Mouse (Mus musculus): Measurements from ENCODE around the gene Myd88. TPM values are rescaled to one million over a fixed set of nuclear protein-coding genes. Genes with fewer than 3 reads are reported as not detected.
A peak's percentile ranks its signal among the peaks of the same experiment; 100 is the strongest.

Gene Myd88
- polyA plus RNA-seq, 1 experiment = 16.0 TPM

- no peak for TF ChIP-seq MYOG (IDR thresholded peaks at IDR 0.05; ENCODE audit: control insufficient read depth in 1 of 3, insufficient read depth in 1 of 3, insufficient read length in 2 of 3, low read depth in 2 of 3)
- TF ChIP-seq SRF (IDR thresholded peaks at IDR 0.05; ENCODE audit: control insufficient read depth, insufficient read length, low read depth) = no peak
- TF ChIP-seq POLR2A (IDR thresholded peaks at IDR 0.05; ENCODE audit: insufficient read length, low read depth) = peak; percentile 68
- TF ChIP-seq POLR2AphosphoS2 (IDR thresholded peaks at IDR 0.05; ENCODE audit: insufficient read length, low read depth) = peak; percentile 73
- Histone ChIP-seq H3K36me3 (ENCODE audit: control insufficient read depth, insufficient read depth) (peaks cover 4% of the 10 kb centered on the region), H3K79me2 (ENCODE audit: control insufficient read depth, insufficient read depth) (peaks cover 7% of the 10 kb centered on the region), H3K4me2 (ENCODE audit: low read depth) (peak within 1 kb of the TSS; percentile 83), H3K4me3 (peak within 1 kb of the TSS; percentile 39), H3K27me3 (ENCODE audit: control insufficient read depth, insufficient read depth, insufficient read length) (no peaks in the 10 kb centered on the region), H3ac (ENCODE audit: control insufficient read depth, insufficient read length) (peak within 1 kb of the TSS; percentile 52)
Measured at GRCm38 (mm10) chr9:119339558-119340211, 1.5 kb downstream of the Myd88 start, which contains the start of gene Acaa1a. Acaa1a (plus strand) TSS chr9:119339676.

DNA sequence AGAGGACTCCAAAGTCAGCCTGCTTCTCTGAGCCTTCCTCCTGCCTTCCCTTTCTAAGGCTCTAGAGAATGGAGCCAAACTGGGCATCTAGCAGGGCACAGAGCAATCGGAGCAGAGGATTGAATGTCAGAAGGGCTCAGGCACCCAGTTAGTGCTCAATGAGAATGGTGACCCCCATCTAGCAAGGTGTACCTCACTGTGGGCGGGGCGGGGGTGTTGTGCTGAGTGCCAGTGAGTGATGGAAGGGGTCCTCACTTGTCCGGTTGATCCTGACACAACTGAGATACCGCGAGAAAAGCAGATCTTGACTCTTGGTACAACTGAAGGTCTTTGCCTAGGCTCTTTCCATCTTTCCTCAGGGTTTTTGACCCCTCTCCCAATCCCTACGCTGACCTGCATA, 2.1 kb downstream of the Myd88 start:
- Histone ChIP-seq H3K4me3 (peak overlapping the region; percentile 39), H3K27me3 (ENCODE audit: control insufficient read depth, insufficient read depth, insufficient read length) (no peaks in the 10 kb centered on the region), H3K36me3 (ENCODE audit: control insufficient read depth, insufficient read depth) (peaks cover 4% of the 10 kb centered on the region), H3K4me2 (ENCODE audit: low read depth) (peak overlapping the region; percentile 83), H3K79me2 (ENCODE audit: control insufficient read depth, insufficient read depth) (peaks cover 7% of the 10 kb centered on the region), H3ac (ENCODE audit: control insufficient read depth, insufficient read length) (peak overlapping the region; percentile 52)
- no peak for TF ChIP-seq REST (IDR thresholded peaks at IDR 0.05; ENCODE audit: insufficient read depth, insufficient read length)
- no peak for TF ChIP-seq USF1 (IDR thresholded peaks at IDR 0.05; ENCODE audit: low read depth)
- TF ChIP-seq TCF3 (IDR thresholded peaks at IDR 0.05; ENCODE audit: insufficient read length, low read depth) = no peak

DNA sequence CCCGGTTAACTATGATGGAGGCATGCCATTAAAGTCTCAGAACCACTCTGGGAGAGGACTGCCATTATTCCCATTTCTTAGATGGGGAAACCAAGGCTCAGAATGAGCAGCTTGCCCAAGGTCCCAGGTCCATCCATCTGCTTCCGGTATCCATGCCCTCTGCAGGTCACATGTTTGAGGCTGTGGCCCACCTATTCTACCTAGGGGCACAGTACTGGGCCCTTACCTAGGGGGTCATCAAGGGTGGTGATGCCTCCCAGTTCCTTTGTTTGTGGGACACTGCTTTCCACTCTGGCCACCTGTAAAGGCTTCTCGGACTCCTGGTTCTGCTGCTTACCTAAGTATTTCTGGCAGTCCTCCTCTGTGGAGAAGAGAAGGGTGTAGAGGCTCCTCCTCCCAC, 2.9 kb downstream of the Myd88 start:
- peaks cover 4% of the 10 kb centered on the region for H3K36me3 ChIP-seq (ENCODE audit: control insufficient read depth, insufficient read depth)
- no peak overlapping the region for H3ac ChIP-seq (ENCODE audit: control insufficient read depth, insufficient read length)
- H3K79me2 ChIP-seq (ENCODE audit: control insufficient read depth, insufficient read depth) = peaks cover 7% of the 10 kb centered on the region
- no peak overlapping the region for H3K4me3 ChIP-seq
- no peaks in the 10 kb centered on the region for H3K27me3 ChIP-seq (ENCODE audit: control insufficient read depth, insufficient read depth, insufficient read length)
- TF ChIP-seq TCF12 (IDR thresholded peaks at IDR 0.05; ENCODE audit: insufficient read depth, poor library complexity, severe bottlenecking) (no peak), SRF (IDR thresholded peaks at IDR 0.05; ENCODE audit: control insufficient read depth, insufficient read length, low read depth) (no peak), REST (IDR thresholded peaks at IDR 0.05; ENCODE audit: insufficient read depth, insufficient read length) (no peak), USF1 (IDR thresholded peaks at IDR 0.05; ENCODE audit: low read depth) (no peak), POLR2A (IDR thresholded peaks at IDR 0.05; ENCODE audit: insufficient read length, low read depth) (no peak), TCF3 (IDR thresholded peaks at IDR 0.05; ENCODE audit: insufficient read length, low read depth) (no peak), MYOD1 (IDR thresholded peaks at IDR 0.05; ENCODE audit: control insufficient read depth in 1 of 3, insufficient read length in 2 of 3, low read depth in 2 of 3) (no peak), MYOG (IDR thresholded peaks at IDR 0.05; ENCODE audit: control insufficient read depth in 1 of 3, insufficient read depth in 1 of 3, insufficient read length in 2 of 3, low read depth in 2 of 3) (no peak), CEBPB (IDR thresholded peaks at IDR 0.05; ENCODE audit: insufficient read depth, poor library complexity, severe bottlenecking) (no peak), E2F4 (IDR thresholded peaks at IDR 0.05; ENCODE audit: insufficient read depth) (no peak), POLR2AphosphoS2 (IDR thresholded peaks at IDR 0.05; ENCODE audit: insufficient read length, low read depth) (no peak), MAX (IDR thresholded peaks at IDR 0.05; ENCODE audit: low read depth) (no peak)
- no peak overlapping the region for H3K4me2 ChIP-seq (ENCODE audit: low read depth)

DNA sequence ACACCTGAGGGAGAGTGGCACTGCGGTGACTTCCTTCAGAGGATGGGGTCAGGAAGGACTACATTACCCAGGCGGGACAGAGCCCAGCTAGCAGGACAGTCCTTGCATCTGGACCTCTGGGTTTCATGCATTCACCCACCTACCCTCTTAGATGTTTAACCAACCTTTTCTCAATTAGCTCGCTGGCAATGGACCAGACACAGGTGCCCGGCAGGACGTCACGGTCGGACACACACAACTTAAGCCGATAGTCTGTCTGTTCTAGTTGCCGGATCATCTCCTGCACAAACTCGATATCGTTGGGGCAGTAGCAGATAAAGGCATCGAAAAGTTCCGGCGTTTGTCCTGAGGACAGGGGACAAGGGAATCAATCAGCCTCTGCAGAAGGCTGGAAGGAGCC, 3.4 kb downstream of the Myd88 start:
- Histone ChIP-seq H3ac (ENCODE audit: control insufficient read depth, insufficient read length) (no peak overlapping the region), H3K27me3 (ENCODE audit: control insufficient read depth, insufficient read depth, insufficient read length) (no peaks in the 10 kb centered on the region)
- no peak for TF ChIP-seq CEBPB (IDR thresholded peaks at IDR 0.05; ENCODE audit: insufficient read depth, poor library complexity, severe bottlenecking)
- TF ChIP-seq MYOG (IDR thresholded peaks at IDR 0.05; ENCODE audit: control insufficient read depth in 1 of 3, insufficient read depth in 1 of 3, insufficient read length in 2 of 3, low read depth in 2 of 3) = no peak
- TF ChIP-seq TCF12 (IDR thresholded peaks at IDR 0.05; ENCODE audit: insufficient read depth, poor library complexity, severe bottlenecking) = no peak
- TF ChIP-seq SRF (IDR thresholded peaks at IDR 0.05; ENCODE audit: control insufficient read depth, insufficient read length, low read depth) = no peak
- no peak for TF ChIP-seq POLR2AphosphoS2 (IDR thresholded peaks at IDR 0.05; ENCODE audit: insufficient read length, low read depth)
- TF ChIP-seq REST (IDR thresholded peaks at IDR 0.05; ENCODE audit: insufficient read depth, insufficient read length) = no peak
- no peak for TF ChIP-seq USF1 (IDR thresholded peaks at IDR 0.05; ENCODE audit: low read depth)
- no peak for TF ChIP-seq MAX (IDR thresholded peaks at IDR 0.05; ENCODE audit: low read depth)
- TF ChIP-seq E2F4 (IDR thresholded peaks at IDR 0.05; ENCODE audit: insufficient read depth) = no peak

GRCm38 (mm10) chr9:119335571-119335970, 5.6 kb downstream of the Myd88 start:
- H3K79me2 ChIP-seq (ENCODE audit: control insufficient read depth, insufficient read depth) = peaks cover 7% of the 10 kb centered on the region
- no peak for TF ChIP-seq USF1 (IDR thresholded peaks at IDR 0.05; ENCODE audit: low read depth)
- TF ChIP-seq POLR2AphosphoS2 (IDR thresholded peaks at IDR 0.05; ENCODE audit: insufficient read length, low read depth) = no peak
- TF ChIP-seq REST (IDR thresholded peaks at IDR 0.05; ENCODE audit: insufficient read depth, insufficient read length) = no peak
- TF ChIP-seq SRF (IDR thresholded peaks at IDR 0.05; ENCODE audit: control insufficient read depth, insufficient read length, low read depth) = no peak
- no peak for TF ChIP-seq MYOG (IDR thresholded peaks at IDR 0.05; ENCODE audit: control insufficient read depth in 1 of 3, insufficient read depth in 1 of 3, insufficient read length in 2 of 3, low read depth in 2 of 3)
- TF ChIP-seq CEBPB (IDR thresholded peaks at IDR 0.05; ENCODE audit: insufficient read depth, poor library complexity, severe bottlenecking) = no peak
- TF ChIP-seq POLR2A (IDR thresholded peaks at IDR 0.05; ENCODE audit: insufficient read length, low read depth) = no peak
- no peak for TF ChIP-seq TCF3 (IDR thresholded peaks at IDR 0.05; ENCODE audit: insufficient read length, low read depth)
- TF ChIP-seq E2F4 (IDR thresholded peaks at IDR 0.05; ENCODE audit: insufficient read depth) = no peak
- TF ChIP-seq MYOD1 (IDR thresholded peaks at IDR 0.05; ENCODE audit: control insufficient read depth in 1 of 3, insufficient read length in 2 of 3, low read depth in 2 of 3) = no peak
- no peak for TF ChIP-seq MAX (IDR thresholded peaks at IDR 0.05; ENCODE audit: low read depth)
- no peak for TF ChIP-seq TCF12 (IDR thresholded peaks at IDR 0.05; ENCODE audit: insufficient read depth, poor library complexity, severe bottlenecking)
- no peak overlapping the region for H3ac ChIP-seq (ENCODE audit: control insufficient read depth, insufficient read length)
- H3K36me3 ChIP-seq (ENCODE audit: control insufficient read depth, insufficient read depth) = no peaks in the 10 kb centered on the region
- no peak overlapping the region for H3K4me3 ChIP-seq
- no peak overlapping the region for H3K4me2 ChIP-seq (ENCODE audit: low read depth)
- H3K27me3 ChIP-seq (ENCODE audit: control insufficient read depth, insufficient read depth, insufficient read length) = no peaks in the 10 kb centered on the region

More for the DNA sequence above, 3.4 kb downstream of the Myd88 start:
- Histone ChIP-seq H3K4me3 (no peak overlapping the region), H3K36me3 (ENCODE audit: control insufficient read depth, insufficient read depth) (peaks cover 2% of the 10 kb centered on the region), H3K4me2 (ENCODE audit: low read depth) (no peak overlapping the region), H3K79me2 (ENCODE audit: control insufficient read depth, insufficient read depth) (peaks cover 7% of the 10 kb centered on the region)
